Mouse (Mus musculus): Measurements from ENCODE around the gene Uqcc1. TPM values are rescaled to one million over a fixed set of nuclear protein-coding genes. Genes with fewer than 3 reads are reported as not detected.

Uqcc1 gene
- total RNA-seq, 2 experiments from 2014 or later, result 54.2 to 54.9 TPM

DNA sequence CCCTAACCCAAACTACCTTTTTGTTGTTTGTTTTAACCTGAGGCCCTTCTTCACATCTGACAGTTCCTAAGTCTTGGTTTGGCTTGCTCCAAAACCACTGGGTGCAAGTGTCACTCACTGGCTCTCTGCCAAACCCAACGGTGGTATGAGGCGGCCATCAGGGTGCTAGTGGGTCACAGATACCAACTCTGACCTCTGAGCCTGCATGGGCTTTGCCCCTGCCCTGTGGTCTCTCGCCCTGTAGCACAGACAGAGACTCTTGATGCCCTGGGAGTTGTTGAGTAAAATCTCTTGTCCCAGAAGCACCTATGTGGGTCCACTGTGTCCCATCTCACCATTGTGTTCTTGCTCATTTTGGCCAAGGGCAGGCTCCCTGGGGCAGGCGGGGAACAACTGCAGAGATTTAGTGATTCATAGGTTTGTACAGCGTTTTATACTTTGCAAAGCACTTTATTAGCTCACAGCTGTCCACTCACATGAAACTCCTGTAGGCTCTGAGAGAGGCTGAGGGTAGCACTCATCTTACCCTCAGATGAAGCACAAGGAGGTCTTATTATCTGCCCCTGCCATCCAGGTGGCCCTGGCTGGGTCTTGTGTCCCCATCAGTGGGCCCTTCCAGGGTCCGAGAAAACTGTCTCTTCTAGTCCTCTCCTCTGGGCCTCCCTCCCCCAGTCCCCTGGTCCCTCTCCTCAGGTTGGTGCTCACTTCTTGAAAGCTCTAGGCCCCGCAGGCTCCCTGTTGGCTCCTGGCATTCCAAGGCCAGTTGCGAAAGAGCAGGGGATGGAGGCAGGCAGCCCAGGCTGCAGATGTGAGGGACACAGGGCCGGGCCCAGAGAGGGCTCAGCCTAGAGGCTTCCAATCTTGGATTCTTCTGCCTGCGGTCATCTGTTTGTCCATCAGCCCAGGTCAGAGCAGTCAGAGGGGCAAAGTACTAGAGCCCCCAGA is 112.5 kb downstream of the Uqcc1 start:
- DNase-seq (ENCODE audit: low spot score in 2 of 2), result no peak

DNA sequence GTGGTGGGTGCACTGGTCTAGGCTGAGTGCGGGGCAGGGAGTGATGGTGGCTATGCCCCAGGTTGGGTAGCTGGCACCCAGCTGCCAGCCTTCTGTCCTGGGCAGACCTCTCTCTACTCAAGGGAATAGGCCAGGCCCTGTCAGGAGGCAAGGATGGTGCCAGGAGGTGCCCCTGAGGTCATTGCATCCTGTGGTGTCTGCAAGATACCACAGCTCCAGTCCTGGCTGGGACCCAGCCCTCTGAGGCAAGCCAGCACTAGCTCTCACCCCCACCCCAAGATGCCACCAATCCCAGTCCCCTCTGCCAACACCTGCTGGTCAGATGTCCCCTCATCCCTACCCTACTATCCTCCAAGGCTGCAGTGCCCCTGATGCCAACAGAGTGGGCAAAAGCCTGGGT is 113.9 kb downstream of the Uqcc1 start:
- DNase-seq (ENCODE audit: low spot score in 2 of 2), result no peak

DNA sequence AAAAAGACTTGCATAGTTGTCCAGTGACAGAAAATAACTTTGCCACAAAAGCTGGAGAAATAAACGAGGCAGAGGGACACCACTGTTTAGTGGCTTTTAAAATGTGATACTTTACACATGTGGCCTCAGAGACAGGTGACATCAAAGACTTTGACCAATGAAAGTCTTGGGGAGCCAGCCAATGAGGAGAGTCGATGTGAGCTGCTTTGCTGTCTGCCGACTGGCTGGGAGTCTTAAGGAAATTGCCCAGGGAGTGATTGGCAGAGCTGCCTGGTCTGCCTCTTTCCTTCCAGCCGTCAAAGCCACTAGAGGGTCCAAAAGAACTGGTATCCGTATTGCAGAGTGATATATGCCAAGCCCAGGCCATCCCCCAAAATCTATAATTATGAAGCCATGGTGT is 115.3 kb downstream of the Uqcc1 start:
- DNase-seq (ENCODE audit: low spot score in 2 of 2), result no peak

DNA sequence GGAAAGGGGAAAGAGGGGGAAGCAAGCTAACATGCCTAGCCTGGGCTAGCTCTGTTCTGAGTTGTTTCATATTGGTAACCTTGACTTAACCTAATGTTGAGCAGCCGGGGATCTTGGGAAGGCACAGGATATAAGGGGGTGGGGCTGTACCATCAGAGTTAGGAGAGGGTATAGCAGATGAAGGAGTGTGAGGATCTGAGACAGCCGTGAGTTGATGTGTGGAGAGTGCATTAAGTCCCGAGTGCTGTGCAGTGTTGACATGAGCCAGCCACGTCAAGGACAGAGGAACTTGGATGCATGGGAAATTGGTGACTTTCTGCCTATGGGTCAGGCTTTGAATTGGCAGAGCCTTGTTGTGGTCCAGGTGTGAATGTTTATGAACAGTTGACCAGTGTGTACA is 117.5 kb downstream of the Uqcc1 start:
- DNase-seq (ENCODE audit: low spot score in 2 of 2), result no peak

DNA sequence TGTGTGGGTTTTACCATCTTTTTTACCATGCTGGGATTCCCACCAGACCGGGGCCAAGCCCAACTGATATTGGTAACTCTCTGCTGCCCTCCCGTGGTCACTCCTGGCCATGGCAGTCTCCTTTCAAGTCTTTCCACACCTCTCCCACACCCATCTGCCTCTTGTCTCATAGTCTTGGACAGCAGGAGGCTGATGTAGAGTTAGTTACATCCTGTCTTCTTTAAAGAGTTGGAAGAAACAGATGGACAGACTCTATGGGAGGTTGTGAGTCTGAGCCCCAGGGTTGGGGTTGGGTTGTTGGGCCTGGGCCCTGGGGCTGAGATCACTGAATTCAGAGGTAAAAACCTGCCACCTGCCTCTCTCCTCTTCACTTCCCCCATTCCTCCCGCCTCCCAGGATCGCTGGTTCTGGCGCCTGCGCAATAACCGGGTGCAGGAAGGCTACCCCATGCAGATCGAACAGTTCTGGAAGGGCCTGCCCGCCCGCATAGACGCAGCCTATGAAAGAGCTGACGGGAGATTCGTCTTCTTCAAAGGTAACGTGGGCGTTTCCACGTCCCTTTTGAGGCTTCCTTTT is 118.2 kb downstream of the Uqcc1 start:
- peak; percentile 82 to 85 for DNase-seq (ENCODE audit: low spot score in 2 of 2)

DNA sequence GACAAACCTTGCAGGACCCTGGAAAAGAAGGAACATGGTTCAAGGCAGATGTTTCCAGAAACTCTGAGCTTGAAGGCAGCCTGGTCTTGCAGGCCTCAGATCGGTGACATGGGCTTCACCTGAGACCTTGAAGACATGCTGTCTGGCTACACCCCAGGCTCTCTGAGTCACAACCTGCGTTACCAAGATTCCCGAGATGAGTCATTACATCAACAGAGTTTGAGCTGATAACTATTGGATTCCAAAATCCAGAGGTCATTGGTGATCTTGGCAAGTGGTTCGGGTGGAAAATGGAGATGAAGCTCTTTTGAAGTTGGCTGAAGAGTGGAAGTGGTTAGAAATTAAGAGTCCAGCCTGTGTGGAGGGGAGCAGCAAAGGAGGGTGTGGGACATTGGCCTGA is 120.5 kb downstream of the Uqcc1 start:
- DNase-seq (ENCODE audit: low spot score in 2 of 2), result no peak

DNA sequence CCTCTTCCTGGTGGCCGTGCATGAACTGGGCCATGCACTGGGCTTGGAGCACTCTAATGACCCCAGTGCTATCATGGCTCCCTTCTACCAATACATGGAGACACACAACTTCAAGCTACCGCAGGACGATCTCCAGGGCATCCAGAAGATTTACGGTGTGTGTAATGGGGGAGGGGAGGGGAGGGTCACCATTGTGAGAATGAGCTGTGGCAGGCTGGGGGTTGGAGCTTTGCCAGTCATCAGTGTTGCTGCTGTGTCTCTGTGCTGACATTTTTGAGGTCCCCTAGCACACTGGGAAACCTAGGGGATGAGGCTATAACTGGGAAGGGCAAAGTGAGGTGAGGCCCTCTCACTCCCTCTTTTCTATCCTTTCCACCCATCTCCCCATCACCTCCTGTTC is 122.7 kb downstream of the Uqcc1 start:
- DNase-seq (ENCODE audit: low spot score in 2 of 2), result no peak

DNA sequence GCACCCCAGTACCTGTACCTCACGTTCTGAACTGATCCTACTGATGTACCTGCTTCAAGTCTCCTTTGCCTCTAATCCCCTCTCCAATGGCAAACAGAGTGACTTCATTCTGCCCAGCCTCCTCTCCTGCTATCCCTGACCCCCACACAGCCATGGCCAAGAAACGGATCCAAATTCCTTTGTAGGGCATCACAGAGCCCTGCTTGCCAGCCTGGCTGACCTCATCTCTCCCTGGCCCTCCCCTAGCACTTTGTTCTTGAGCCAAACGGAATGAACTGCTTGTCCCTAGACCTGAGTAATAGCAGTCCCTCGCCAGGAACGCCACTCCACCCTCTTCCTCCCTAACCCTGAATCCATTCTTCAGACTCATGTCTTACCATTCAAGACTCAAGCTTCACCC is 123.6 kb downstream of the Uqcc1 start:
- no peak for DNase-seq (ENCODE audit: low spot score in 2 of 2)

DNA sequence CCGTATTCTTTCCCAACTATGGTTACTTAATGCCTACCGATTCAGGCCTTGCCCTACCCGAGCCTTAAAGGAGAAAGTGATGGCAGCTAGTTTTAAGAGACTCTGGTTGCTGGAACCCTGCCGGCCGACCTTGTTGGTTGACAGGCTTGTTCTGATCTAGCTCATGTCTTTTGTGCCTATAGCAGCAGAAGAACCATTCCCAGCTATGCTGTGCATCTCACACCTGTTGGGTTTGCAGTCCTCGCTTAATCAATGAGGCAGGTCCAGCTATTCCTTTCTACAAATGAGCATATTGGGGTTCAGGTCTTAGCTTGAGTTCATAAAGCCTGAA is 124.2 kb downstream of the Uqcc1 start:
- no peak for DNase-seq (ENCODE audit: low spot score in 2 of 2)

DNA sequence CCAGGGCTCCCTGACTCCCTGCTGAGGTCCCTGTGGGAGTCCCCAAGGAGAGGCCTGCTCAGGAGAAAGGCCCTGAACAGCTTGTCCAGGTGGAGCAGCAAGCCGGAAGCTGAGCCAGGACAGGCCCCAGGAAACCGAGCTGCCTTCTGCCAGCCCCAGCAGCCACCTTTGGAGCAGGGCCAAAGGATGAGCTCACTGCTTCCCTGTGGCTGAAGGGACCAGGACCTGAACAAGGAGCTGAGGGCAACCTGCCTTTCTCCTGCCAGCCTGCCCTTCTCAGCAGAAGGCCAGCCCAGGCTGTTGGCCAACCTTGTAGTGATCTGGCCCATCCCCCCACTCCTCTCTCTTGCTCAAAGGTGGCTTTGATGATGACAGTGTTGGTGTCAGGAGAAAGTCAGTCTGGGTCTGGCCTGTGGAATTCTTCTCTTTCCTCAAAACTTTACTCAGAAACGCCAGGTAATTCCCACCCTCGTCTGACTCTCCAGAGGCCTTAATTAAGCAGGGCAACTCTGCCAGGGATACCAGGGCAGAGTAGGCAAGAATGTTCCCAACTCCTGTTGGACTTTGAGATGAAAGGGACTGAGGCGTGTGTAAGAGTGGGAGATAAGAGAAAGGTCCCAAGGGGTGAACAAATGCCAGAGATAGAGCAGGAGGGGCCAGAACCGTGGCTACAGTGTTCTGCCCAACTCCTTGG is 124.7 kb downstream of the Uqcc1 start:
- no peak for DNase-seq (ENCODE audit: low spot score in 2 of 2)

DNA sequence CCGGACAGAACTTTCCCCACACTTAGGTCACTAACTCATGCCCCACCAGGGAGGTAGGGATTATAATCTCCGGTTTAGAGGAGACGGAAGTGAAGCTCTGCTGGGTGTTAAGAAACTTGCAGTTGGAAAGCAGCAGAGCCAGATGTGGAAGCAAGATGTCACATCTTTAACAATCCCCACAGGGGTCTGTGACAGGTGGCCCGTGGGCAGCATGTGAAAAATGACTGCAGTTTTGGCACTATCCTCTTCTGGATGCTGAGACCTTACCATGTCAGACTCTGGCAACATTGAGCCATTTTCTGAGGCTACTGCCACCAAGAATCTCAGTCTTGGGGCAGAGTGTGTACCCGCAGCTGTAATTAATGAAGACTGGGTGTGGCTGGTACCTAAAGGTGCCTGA is 126.1 kb downstream of the Uqcc1 start:
- DNase-seq (ENCODE audit: low spot score in 2 of 2), result no peak

DNA sequence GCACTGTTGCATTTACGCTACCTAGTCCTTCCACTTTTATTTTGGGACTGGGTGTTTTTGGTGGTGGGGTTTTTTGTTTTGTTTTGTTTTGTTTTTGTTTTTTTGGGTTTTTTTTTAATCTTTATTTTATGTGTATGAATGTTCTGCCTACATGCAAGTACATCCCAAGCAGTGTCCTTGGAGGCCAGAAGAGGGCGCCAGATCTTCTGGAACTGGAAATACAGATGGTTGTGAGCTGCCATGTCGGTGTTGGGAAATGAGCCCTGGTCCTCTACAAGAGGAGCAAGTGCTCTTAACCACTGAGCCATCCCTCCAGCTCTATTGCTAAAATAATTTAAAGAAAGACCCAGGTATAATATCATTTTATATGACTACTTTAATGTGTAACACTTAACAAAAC is 127.3 kb downstream of the Uqcc1 start:
- no peak for DNase-seq (ENCODE audit: low spot score in 2 of 2)

DNA sequence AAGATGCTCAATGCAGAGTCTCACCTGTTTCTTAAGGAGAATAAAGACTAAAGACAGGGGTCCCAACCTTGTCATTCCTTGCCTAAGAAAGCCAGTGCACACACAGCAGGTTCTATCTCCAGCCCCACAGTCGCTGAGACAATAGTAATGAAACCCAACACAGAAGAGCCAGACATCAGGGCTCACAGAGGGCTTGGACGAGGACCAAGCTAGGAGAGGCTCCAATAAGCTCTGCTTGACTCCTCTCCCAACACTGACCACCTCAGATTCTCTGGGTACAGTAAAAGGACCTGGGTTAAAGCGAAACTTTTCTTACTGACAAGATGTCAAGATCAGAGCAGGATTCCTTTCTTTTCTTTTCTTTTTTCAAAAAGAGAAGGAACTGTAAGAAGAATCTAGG is 131.5 kb downstream of the Uqcc1 start:
- no peak for DNase-seq (ENCODE audit: low spot score in 2 of 2)

Other genes starting within 250 kb of the Uqcc1 start
- gene Trpc4ap, start 237.9 kb downstream of the Uqcc1 start, total RNA-seq (2021), result 100 to 1,000 TPM; 143 to 149 TPM
- gene Edem2, start 200.8 kb downstream of the Uqcc1 start, total RNA-seq (2021), result 10 to 100 TPM; 19.1 to 20.9 TPM
- not detected for gene Gm17581, start 194.4 kb downstream of the Uqcc1 start, total RNA-seq (2021)
- 1 to 10 TPM; 2.1 to 3.2 TPM for gene Procr, start 179.2 kb downstream of the Uqcc1 start, total RNA-seq (2021)
- gene Mmp24, start 155.0 kb downstream of the Uqcc1 start, total RNA-seq (2021), result 10 to 100 TPM; 64.1 to 67.5 TPM
- gene BC029722, start 110.9 kb downstream of the Uqcc1 start, total RNA-seq (2021), result 10 to 100 TPM; 37.2 to 38.1 TPM
- 10 to 100 TPM; 73.4 to 83.1 TPM for gene Eif6, start 103.4 kb downstream of the Uqcc1 start, total RNA-seq (2021)
- not detected for gene Fam83c, start 95.5 kb downstream of the Uqcc1 start, total RNA-seq (2021)
- gene Gm15557, start 10.4 kb upstream of the Uqcc1 start, total RNA-seq (2021), result not detected
- gene Gdf5, start 15.1 kb upstream of the Uqcc1 start, total RNA-seq (2021), result 1 to 10 TPM in 1 of 2 experiments, under 1 TPM in 1; 0.74 to 1.1 TPM
- gene Cep250, start 26.1 kb upstream of the Uqcc1 start, total RNA-seq (2021), result 10 to 100 TPM; 18.1 to 23.2 TPM
- gene 6430550D23Rik, start 77.7 kb upstream of the Uqcc1 start, total RNA-seq (2021), result 1 to 10 TPM in 1 of 2 experiments, under 1 TPM in 1; 0.80 to 1.1 TPM
- gene Ergic3, start 77.7 kb upstream of the Uqcc1 start, total RNA-seq (2021), result 100 to 1,000 TPM; 198 to 232 TPM
- gene Fer1l4, start 122.6 kb upstream of the Uqcc1 start, total RNA-seq (2021), result not detected
- 1 to 10 TPM; 3.3 to 6.7 TPM for gene Spag4, start 134.9 kb upstream of the Uqcc1 start, total RNA-seq (2021)
- 10 to 100 TPM; 28.8 to 32.7 TPM for gene Cpne1, start 181.7 kb upstream of the Uqcc1 start, total RNA-seq (2021)
- gene Rbm12, start 181.7 kb upstream of the Uqcc1 start, total RNA-seq (2021), result 10 to 100 TPM; 33.5 to 34.8 TPM
- 10 to 100 TPM; 21.7 to 24.7 TPM for gene Gm28036, start 196.8 kb upstream of the Uqcc1 start, total RNA-seq (2021)
- gene Romo1, start 213.7 kb upstream of the Uqcc1 start, total RNA-seq (2021), result 100 to 1,000 TPM; 230 to 245 TPM
- gene Nfs1, start 213.9 kb upstream of the Uqcc1 start, total RNA-seq (2021), result 10 to 100 TPM; 33.1 to 35.3 TPM
- 100 to 1,000 TPM; 290 to 339 TPM for gene Rbm39, start 249.9 kb upstream of the Uqcc1 start, total RNA-seq (2021)

Measured in layer of hippocampus, postnatal 10 days (tissue).